Mouse (Mus musculus) thymus, postnatal 0 days (tissue): ENCODE measurements around the gene Higd2a. TPM values are rescaled to one million over a fixed set of nuclear protein-coding genes. Genes with fewer than 3 reads are reported as not detected.
"Not testable (repeated sequence)": the region's sequence is repeated elsewhere in the genome, so short reads cannot be mapped to it uniquely, and the experiment has no call there.

Experiments used
- DNase-seq: peaks from one replicate; pipeline ENCODE4 v3.0.0-alpha.2; 2015; ENCODE audit warnings: low spot score
- polyA plus RNA-seq: library from polyadenylated mRNA; unstranded; fragments of >200 nt; fragmentation: Nextera tagmentation; extraction: Ambion mirVana; gene quantifications from 2 replicates; pipeline ENCODE4 v1.2.1, GENCODE M21; 2015

Higd2a gene
- polyA plus RNA-seq, 1 experiment from 2014 or later: 250 TPM

DNA sequence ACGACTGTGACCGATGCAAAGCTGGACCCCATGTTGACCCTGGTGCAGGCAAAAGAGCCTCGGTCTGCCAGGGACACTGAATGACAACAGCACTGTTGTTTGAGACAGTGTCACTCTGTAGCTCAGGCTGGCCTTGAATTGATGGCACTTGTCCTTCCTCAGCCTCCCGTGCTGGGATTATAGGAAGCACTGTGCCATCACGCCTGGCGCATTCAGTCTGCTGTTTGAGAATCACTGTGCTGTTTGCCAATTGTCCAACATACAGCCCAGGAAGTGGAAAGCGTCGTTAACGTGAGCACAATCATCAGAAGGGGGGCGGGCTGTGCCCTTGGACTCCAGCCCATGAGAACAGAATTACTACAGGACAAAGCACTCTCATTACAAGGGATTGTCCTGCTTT, 7.9 kb upstream of the Higd2a start:
- no peak for DNase-seq

- no peak for DNase-seq
Measured at GRCm38 (mm10) chr13:54582860-54583259, 7.1 kb upstream of the Higd2a start.

DNA sequence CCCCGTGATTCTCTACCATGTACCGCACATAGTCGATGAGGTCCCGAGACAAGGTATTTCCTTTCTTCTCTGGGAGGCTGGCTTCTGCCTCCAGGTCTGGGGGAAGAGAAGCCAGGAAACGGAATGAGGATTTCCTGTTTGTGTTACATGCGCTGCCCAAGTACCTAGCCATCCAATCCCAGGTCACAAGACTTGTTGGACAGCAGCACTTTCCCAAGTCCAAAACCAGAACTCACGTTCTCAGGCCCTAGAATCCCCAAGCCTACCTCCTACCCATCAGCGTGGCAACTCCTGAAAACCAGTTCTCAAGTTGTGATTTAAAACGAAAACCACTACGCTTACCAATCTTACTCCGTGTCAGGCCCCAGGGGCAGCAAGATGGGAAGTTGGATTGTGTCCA, 4.2 kb upstream of the Higd2a start:
- no peak for DNase-seq

- DNase-seq: no peak
Measured at GRCm38 (mm10) chr13:54589414-54589995, 502 bp upstream of the Higd2a start.

DNA sequence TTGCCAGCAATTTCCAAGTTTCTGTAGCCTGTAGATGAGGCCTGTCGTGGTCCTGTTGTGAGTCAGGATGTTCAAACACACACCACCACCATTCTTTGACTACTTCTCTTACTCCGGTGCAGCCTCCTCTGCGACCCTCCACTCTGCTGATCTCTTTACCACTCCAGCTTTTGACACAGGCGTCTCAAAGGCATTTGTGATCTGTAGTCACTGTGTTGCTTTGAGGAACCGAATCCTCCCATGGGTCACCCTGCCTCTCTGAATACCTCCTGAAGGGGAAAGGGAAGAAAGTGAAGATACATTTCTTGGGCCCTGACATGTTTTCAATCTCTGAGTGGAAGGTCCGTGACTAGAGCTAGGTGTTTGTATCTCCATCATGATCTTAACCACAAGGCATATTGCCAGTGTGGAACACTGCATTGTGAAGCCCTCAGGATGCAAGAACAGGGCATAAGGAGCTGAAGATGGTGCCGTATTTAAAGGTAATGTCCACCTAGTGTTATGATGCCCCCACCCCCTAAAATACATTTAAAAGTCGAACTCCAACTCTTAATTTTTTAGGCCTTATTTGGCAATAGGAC, 1.9 kb downstream of the Higd2a start:
- DNase-seq: no peak

DNA sequence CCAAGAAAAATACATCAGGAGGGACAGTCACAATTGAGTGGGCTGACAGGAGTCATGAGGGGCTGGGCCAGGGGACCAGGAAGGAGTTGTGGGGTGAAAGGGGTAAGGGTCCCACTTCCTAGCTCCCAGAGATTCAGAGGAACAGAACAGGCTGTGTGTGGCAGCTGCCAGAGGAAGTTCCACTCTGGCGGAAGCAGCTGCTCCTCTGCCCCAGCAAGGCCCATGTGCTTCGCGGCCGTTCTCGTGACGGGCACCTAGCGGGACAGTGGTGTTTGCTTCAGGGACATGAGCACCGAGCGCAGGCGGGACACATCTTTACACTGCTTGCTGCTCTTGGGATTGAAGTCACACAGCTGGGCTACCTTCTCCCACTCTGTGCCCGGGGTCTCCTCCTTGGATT, 3.6 kb downstream of the Higd2a start:
- no peak for DNase-seq

- DNase-seq: no peak
Measured at GRCm38 (mm10) chr13:54596107-54596690, 6.2 kb downstream of the Higd2a start.

GRCm38 (mm10) chr13:54596870-54597269, 6.9 kb downstream of the Higd2a start:
- no peak for DNase-seq

DNA sequence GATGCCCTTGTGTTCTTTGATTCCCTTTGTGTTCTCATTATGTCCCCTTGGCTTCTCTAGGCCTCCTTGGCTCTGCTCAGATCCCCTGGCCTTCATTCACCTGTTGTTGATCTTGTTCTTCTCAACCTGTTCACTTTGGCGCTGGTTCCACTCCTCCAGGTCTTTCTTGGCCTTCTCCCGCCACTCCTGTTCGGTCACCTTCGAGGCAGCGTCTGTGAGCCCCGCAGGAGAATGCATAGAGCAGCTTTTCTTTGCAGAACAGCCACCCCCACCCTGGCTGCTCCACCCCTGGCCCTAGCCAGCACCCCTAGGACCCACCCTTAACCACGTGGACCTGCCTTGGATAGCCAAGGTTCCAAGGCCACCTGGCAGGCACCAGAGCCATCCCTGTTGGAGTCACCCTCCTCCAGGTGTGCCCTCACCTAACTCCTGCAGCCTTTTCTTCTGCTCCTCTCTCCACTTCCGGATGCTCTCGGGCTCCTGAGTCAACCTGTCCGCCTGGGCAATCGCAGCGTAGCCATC, 8.7 kb downstream of the Higd2a start:
- no peak for DNase-seq

DNA sequence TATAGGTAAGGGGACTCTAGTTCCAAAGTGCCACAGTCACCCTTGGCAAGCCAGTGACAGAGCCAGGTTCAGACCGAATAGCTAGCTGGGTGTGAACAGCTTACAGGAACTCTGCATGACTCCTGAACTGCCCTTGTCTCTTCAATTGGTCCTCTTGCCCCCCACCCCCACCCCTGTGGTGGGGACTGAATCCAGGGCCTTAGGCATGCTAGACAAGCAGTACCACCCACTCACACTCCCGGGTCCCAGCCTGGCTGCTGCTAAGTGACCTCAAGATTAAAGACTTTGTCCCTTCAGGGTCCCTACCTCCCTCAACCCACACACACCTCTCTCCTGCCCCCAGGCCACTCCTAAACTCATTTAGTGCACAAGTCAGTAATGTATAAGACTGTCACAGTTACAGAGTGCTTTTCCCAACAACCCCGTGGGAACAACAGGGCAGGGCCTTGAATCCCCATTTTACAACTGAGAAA, 12.7 kb downstream of the Higd2a start:
- no peak for DNase-seq

DNA sequence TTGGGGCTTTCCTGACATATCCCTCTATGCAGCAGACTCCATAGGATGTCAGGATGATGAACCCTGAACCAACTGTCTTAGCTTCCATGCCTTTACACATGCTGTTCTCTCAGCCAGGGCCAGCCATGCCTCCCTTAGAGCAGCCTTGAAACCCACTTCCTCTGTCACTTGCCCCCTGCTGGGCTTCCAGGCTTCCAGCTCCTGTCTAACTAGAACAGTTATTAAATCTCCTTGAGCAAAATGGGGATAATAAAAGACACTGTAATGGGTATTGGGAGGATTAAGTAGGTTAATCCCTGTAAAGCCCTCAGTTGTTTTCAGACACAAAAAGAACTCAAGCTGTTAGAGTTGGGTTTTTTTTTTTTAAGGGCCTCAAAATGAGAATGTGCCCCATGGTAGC, 13.5 kb downstream of the Higd2a start:
- peak; percentile 26 for DNase-seq

DNA sequence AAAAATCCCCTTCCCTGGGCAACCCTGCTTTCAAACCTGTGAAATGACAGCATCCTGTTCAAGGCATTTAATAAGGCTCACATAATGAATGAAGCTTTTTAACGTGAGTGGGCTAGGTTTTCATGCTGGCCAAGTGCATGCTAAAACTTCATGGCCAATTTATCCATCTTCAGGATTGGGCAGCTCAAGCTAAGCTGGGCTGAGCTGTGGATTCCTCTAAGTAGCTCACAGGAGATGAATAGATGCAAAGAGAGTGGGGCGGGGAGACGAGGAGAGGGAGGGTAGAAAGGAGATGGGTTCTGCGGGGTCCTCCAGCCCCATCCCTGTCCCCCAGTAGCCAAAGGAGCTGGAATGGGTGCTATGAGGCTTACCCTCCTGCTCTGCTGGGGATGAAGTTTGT, 14.2 kb downstream of the Higd2a start:
- no peak for DNase-seq

DNA sequence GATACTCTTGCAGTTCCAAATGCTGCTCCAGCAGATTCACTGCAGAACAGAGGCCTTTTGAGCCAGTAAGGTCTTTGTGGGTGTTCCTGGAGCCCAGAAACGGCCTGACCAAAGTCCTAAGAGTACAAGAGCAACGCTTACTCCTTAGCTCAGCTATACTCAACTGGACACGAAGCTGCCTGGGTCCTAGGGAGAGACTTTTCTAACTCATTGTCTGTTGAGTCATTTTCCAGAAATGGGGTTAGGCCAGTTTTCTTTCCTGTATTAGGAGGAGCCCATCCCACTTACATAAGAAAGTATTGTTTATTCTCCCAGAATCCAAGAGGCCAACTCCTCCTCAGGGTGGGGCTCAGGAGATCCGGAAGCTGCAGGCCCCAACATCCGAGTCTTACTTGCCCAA, 15.4 kb downstream of the Higd2a start:
- no peak for DNase-seq

DNA sequence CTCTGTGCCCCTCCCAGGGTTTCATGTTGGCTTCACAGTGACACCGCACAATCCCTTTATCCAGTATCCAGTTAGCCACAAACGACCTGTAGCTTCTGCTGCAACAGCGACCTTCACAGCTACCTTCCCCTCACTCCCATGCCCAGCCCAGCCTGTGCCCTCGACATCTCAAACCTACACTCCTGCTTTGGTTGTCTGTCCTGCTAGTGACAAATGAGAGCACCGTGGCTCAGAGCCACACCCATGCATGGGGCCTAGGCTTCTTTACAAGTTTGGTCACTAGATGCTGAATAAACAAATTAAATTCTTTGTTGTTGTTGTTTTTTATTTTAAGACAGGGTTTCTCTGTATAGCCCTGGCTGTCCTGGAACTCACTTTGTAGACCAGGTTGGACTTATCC, 17.2 kb downstream of the Higd2a start:
- DNase-seq: no peak

GRCm38 (mm10) chr13:54608002-54608401, 18.0 kb downstream of the Higd2a start:
- no peak for DNase-seq

- DNase-seq: no peak
Measured at GRCm38 (mm10) chr13:54608666-54609065, 18.7 kb downstream of the Higd2a start.

- DNase-seq: no peak
Measured at GRCm38 (mm10) chr13:54609301-54609700, 19.3 kb downstream of the Higd2a start.

- DNase-seq: no peak
Measured at GRCm38 (mm10) chr13:54610613-54610971, 20.6 kb downstream of the Higd2a start.

DNA sequence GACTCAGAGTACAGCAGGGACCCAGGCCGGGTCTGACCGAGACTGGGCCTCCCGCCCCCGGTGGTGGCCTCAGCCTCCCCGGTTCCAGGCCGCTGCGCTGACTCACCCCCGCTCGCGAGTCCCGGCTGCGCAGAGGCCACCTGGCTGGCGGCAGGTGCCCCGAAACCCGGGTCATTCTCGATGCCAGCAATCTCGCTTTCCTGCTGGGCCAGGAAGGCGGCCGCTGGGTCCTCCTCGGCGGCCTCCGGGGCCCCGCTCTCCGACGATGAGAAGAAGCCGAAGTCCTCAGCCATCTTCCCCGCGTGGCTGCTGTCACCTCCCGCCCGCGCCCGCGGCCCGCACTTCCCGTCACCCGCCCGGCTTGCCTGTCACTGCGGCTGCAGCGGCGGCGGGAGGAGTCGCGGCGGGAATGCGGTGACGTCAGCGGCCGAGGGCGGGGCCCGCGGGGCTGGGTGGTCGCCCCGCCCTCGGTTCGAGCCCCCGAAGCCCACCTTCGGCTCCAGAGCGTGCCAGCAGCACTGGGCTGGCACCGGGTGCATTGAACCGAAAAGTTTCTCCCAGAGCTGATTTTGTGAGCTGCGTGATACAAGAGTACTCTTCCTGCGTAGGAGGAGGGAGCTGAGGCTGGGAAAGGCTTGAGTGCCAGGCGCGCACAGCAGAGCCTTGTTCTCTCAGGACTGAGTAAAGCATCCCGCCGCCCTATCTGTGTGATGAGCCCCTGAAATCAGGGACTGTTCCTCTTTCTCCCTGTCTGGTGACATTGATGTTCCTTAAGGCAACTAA, 21.2 kb downstream of the Higd2a start, which contains the start of gene Cltb:
Gene Cltb, minus strand, starts transcription at position 373 of the 783 bp plus-strand sequence.
- peak; percentile 76 for DNase-seq

- not testable (repeated sequence) for DNase-seq
Measured at GRCm38 (mm10) chr13:54613141-54613540, 23.1 kb downstream of the Higd2a start.

- DNase-seq: no peak
Measured at GRCm38 (mm10) chr13:54616307-54616706, 26.3 kb downstream of the Higd2a start.

DNA sequence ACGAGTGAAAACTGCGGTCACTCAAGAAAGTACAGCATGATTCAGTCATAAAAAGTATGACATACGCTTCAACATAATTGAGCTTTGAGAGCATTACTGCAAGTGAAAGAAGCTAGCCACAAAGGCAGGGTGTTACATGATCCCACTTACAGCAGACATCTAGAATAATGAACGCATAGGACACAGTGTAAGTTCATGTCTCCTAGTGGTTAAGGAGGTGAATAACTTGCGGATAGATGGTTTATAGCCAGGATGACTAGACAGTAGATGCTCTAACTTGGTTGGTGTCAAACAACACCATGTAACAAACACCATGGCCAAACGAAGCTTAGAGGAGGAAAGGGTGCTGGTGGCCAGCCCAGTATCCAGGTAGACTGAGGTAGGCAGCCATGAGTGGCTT, 27.0 kb downstream of the Higd2a start:
- DNase-seq: no peak
